Mouse (Mus musculus) layer of hippocampus, adult 18-20 months (tissue): ENCODE measurements at regions not wholly inside any gene's neighbourhood (a gene's known extent, or its start where the extent isn't known, plus 50 kb on each side); places are given as distances from the start of the nearest gene placed in this dataset.

ENCODE experiments used
- DNase-seq, 2 experiments: peaks; one replicate each; pipeline ENCODE4 v3.0.0; 2022; ENCODE audit warnings: low spot score in 2 of 2
- microRNA-seq, 2 experiments: library from miRNA; unstranded; fragments of <30 nt; microRNA quantifications; one replicate each; pipeline ENCODE4 v1.2.0; 2021

DNA sequence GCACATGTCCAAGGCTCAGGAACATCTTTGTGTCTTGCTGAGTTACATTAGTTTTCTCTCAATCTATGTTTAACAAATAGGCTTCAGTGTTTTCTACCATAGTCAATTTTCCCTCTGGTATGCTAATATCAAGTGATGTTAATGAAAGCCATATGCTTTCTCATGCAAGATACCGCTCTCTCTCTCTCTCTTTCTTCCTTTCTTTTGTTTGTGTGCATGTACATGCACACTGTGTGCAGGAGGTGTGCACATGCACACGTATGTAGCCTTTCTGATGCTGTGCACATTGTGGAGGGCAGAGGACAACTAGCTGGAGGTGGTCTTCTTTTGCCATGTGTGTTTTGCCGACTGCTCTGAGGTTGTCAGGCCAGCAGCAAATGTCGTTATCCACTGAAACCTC is 69.0 kb upstream of the Klf12 start:
- no peak for DNase-seq

DNA sequence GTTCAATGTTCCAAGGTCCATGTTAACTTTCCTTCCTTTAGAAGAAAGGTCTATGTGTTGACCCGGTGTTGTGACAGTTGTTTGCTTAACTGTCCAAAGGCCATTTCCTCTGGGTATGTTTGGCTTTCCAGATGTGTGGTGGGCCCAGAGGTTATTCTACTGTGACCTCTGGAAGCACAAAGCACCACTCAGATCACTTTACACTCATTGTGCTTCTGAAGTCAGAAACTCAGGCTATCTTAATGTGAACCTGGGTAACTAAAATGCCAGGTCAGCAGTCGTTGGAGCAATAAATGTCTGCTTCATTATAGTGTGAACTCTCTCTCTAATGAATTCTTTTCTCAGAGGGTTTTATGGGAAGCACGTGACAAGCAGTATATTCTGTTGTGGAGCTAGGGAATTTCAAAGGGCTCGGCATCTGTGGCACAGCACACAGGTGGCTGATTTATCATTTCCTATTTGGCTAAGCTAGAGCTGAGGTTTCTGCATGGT is 68.5 kb upstream of the Klf12 start:
- no peak for DNase-seq

DNA sequence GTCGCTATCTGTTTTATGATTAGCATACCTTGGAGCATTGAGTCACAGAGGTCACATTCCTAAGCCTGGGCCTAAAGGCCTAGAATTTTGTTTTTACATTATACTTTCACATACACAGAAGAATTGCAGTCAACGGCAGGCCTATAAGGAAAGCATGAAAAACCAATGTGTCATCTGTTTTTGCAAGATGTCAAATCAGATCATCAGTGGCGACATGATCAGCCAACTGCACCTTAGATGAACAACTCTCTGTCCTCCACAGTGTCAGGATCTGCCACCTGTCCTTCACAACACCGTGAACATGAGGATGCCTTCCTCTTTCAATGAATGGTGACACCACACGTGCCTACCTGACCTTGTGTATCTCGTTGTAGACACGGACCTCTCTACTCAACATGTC is 66.5 kb upstream of the Klf12 start:
- no peak for DNase-seq

DNA sequence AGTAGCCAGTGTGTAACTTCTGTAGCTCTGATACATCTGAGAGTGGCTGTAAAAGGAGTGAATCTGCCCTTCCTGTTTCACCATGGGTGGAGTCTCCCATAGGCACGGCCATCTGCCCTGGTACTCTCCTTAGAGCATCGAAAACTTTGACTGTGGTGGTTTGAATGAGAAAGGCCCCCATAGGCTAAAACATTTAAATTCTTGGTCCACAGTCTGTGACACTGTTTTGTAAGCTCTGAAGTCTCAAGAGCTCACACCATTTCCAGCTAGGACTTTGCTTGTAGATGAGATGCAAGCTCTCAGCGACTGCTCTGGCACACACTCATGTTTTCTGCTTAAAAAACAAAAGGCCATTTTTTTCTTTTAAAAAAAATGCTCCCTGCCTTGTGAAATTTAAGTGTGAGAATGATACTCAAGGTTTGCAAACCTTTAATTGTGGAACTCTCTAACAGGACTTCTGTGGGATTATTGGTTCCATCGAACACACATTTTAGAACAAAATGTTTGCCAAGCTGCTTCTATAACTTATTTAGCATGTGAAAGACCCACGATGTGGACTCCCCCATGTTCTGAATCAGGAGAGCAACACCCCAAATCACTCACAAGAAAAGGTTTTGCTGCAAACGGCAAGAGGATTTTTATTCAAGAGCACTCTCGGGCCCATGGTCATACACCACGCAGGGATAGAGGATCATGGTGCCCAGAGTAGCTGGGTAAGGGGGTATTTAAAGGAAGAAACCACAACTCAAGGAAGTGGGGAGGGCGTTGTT is 65.7 kb upstream of the Klf12 start:
- no peak for DNase-seq

DNA sequence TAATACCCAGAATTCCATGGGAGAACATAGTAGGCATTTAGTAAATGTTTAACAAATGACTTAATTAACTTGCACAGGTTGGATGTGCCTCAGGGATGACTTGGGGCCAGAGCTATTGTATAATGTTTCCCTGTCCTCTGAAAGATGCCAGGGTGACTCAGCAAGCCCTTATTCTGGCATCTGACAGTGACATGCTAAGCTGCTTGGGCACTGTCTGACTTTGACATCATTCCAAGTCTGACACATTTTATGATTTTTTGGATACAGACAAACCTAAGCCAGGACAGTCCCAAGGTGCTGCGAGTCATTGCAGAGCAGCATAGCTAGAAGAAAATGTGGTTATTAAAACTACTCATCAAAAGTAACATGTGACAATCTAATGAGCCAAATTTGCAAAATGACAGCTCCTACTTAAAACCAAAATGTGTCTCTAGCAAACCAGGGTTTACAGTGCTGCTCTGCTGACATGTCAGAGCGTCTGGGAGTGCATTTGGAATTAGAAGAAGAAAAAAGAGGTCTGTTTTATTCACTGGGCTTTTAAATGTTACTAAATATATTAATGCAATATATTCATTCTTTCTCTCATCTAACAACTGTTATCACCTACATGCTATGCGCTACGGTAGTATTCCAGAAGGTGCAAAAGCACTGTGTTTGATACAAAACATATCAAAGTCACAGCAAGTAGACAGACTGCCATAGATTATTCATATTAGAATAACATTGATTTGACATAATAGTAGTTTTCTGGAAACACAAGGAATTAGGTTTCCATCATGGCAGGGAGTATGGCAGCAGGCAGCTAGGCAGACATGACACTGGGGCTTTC is 64.1 kb upstream of the Klf12 start:
- DNase-seq = peak in 1 of 2 experiments; percentile 18

DNA sequence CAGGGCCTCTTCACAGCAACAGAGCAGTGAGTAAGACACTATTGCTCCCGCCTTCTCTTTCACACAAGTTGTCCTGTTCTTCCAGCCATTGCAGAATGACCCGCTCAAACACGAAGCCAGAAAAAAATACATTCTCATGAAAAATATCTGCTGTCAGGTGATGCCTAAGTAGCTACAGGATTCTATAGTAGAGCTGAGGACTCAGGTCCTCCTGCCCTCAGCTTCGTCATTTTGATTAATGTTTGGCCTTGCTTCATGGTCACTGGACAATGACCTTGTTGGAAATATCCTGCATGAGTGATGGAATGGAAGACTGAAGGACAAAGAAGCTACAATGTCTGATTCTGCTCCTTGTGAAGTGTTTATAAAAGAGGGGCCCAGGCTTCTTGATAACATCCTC is 52.4 kb upstream of the Klf12 start:
- no peak for DNase-seq

Small RNAs in the stretch of these regions (microRNA-seq; reads per million reads assigned to microRNA genes)
- gene Gm22401 = 0 reads per million in 2 experiments
